Mouse (Mus musculus): ENCODE measurements at regions not wholly inside any gene's neighbourhood (a gene's known extent, or its start where the extent isn't known, plus 50 kb on each side); places are given as distances from the start of the nearest gene placed in this dataset.

GRCm38 (mm10) chr16:39102151-39102550, 209.7 kb downstream of the Igsf11 start:
- DNase-seq = no peak

- DNase-seq = no peak
Observed at GRCm38 (mm10) chr16:39103360-39104095, 211.1 kb downstream of the Igsf11 start.

GRCm38 (mm10) chr16:39109383-39110033, 217.0 kb downstream of the Igsf11 start:
- peak; percentile 57 to 67 for DNase-seq

GRCm38 (mm10) chr16:39110089-39110488, 217.6 kb downstream of the Igsf11 start:
- no peak for DNase-seq

- no peak for DNase-seq
Observed at GRCm38 (mm10) chr16:39118059-39118458, 225.6 kb downstream of the Igsf11 start.

- DNase-seq = no peak
Observed at GRCm38 (mm10) chr16:39119811-39120210, 227.3 kb downstream of the Igsf11 start.

GRCm38 (mm10) chr16:39123445-39123952, 231.0 kb downstream of the Igsf11 start:
- DNase-seq = no peak

GRCm38 (mm10) chr16:39132459-39132858, 240.0 kb downstream of the Igsf11 start:
- no peak for DNase-seq

GRCm38 (mm10) chr16:39135777-39136176, 243.3 kb downstream of the Igsf11 start:
- DNase-seq = no peak

GRCm38 (mm10) chr16:39147151-39147550, 254.7 kb downstream of the Igsf11 start:
- no peak for DNase-seq

GRCm38 (mm10) chr16:39151325-39152318, 259.2 kb downstream of the Igsf11 start:
- DNase-seq = no peak

GRCm38 (mm10) chr16:39158893-39159292, 266.4 kb downstream of the Igsf11 start:
- no peak for DNase-seq

- DNase-seq = no peak
Observed at GRCm38 (mm10) chr16:39159725-39160124, 267.3 kb downstream of the Igsf11 start.

- DNase-seq = no peak
Observed at GRCm38 (mm10) chr16:39162684-39163083, 270.2 kb downstream of the Igsf11 start.

- peak in 1 of 2 experiments; percentile 5 for DNase-seq
Observed at GRCm38 (mm10) chr16:39191861-39192260, 299.4 kb downstream of the Igsf11 start.

GRCm38 (mm10) chr16:39195431-39195830, 303.0 kb downstream of the Igsf11 start:
- DNase-seq = peak; percentile 12 to 23

GRCm38 (mm10) chr16:39196896-39197295, 304.4 kb downstream of the Igsf11 start:
- DNase-seq = no peak

GRCm38 (mm10) chr16:39223551-39223950, 331.1 kb downstream of the Igsf11 start:
- DNase-seq = no peak

GRCm38 (mm10) chr16:39229501-39229900, 337.0 kb downstream of the Igsf11 start:
- DNase-seq = no peak

GRCm38 (mm10) chr16:39230439-39230838, 338.0 kb downstream of the Igsf11 start:
- DNase-seq = no peak

GRCm38 (mm10) chr16:39234290-39234689, 341.8 kb downstream of the Igsf11 start:
- no peak for DNase-seq

- DNase-seq = no peak
Observed at GRCm38 (mm10) chr16:39273490-39273889, 381.0 kb downstream of the Igsf11 start.

GRCm38 (mm10) chr16:39284484-39284883, 392.0 kb downstream of the Igsf11 start:
- no peak for DNase-seq
